Mouse (Mus musculus) kidney, adult 2 months (tissue): Measurements from ENCODE around the gene Trim68. TPM values are rescaled to one million over a fixed set of nuclear protein-coding genes. Genes with fewer than 3 reads are reported as not detected.

Source experiments
- DNase-seq: peaks from one replicate; pipeline ENCODE4 v3.0.0; 2021
- H3K27ac ChIP-seq: fragments of 200-500 bp; 2 replicates; pipeline ENCODE4 v1.5.1; 2012; ENCODE audit warnings: low read depth, low read length, control low read depth, inconsistent platforms; ENCODE audit not compliant: insufficient read depth
- H3K27me3 ChIP-seq: fragments of 200-500 bp; replicated peaks from 2 replicates; pipeline ENCODE4 v1.6.1; 2012; ENCODE audit warnings: mild to moderate bottlenecking, moderate library complexity, low read length, inconsistent platforms; ENCODE audit not compliant: control insufficient read depth, insufficient read depth
- H3K36me3 ChIP-seq: fragments of 200-500 bp; 2 replicates; pipeline ENCODE4 v1.6.1; 2012; ENCODE audit warnings: mild to moderate bottlenecking, moderate library complexity, low read length, inconsistent platforms; ENCODE audit not compliant: control insufficient read depth, insufficient read depth
- H3K4me1 ChIP-seq: fragments of 200-500 bp; 2 replicates; pipeline ENCODE4 v1.6.1; 2011; ENCODE audit warnings: low read length; ENCODE audit not compliant: control insufficient read depth, insufficient read depth
- H3K4me3 ChIP-seq: fragments of 200-500 bp; 2 replicates; pipeline ENCODE4 v1.5.1; 2011; ENCODE audit warnings: mild to moderate bottlenecking, low read depth, low read length, control low read depth; ENCODE audit not compliant: insufficient read depth
- CTCF ChIP-seq: fragments of 200-500 bp; conservative IDR thresholded peaks from 2 replicates; pipeline ENCODE4 v1.5.1; 2011; ENCODE audit warnings: low read depth, mild to moderate bottlenecking, control low read depth, low read length, moderate library complexity, mixed read lengths; ENCODE audit not compliant: insufficient read depth, insufficient read length
- POLR2A ChIP-seq: fragments of 200-500 bp; IDR thresholded peaks from one replicate; pipeline ENCODE4 v1.6.1; 2011; ENCODE audit warnings: low read depth, low read length, control low read depth
- WGBS: fragments of 180-500 bp; shearing (Covaris S2); methylation state at CpG from one replicate; pipeline ENCODE4 v1.1.7; 2018; 5-methylcytosine and 5-hydroxymethylcytosine counted together
- polyA plus RNA-seq: library from polyadenylated mRNA; depleted of rRNA; stranded (reverse); fragments of >200 nt; gene quantifications from 2 replicates; pipeline ENCODE4 v1.2.3, GENCODE M21; 2012; rRNA removed

Gene Trim68
- polyA plus RNA-seq: 9.7 and 11.7 TPM in 2 replicates

DNA sequence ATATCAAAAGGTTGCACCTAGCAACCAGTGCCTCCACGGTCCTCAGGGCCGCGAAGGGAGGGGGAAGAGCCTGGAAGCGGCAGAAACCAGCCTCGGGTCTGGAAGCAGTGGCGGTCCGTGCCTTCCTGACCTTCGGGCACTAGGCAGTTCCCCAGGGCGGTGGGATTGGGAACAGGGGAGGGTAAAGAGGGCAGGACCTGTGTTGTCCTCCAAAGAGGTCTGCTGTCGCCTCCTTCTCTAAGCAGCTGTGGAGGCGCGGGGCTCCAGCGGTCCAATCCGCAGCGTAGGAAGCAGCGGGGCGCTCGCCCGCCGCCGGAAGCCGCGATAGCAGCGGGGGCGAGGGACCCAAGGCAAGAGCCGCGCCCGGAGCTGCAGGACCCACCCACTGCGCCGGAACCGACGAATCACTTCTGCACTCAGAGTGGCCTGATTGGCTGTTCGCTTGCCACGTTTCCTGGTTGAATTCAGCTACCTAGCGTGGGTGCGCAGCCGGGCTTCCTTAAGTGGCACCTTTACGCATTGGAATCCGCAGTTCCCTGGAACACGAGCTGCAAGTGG, at the start of gene Trim68:
Trim68 (minus strand) TSS at position 384 of the 558 bp plus-strand sequence.
- Histone ChIP-seq H3K27me3 (no peaks in the 10 kb centered on the region), H3K4me1 (no peaks in the 10 kb centered on the region), H3K4me3 (peak within 1 kb of the TSS; percentile 94), H3K36me3 (no peaks in the 10 kb centered on the region), H3K27ac (peak within 1 kb of the TSS; percentile 74)
- WGBS: under 1% methylated on average over 40 of the region's 40 CpGs
- no peak for TF ChIP-seq CTCF
- peak; percentile 94 for DNase-seq

DNA sequence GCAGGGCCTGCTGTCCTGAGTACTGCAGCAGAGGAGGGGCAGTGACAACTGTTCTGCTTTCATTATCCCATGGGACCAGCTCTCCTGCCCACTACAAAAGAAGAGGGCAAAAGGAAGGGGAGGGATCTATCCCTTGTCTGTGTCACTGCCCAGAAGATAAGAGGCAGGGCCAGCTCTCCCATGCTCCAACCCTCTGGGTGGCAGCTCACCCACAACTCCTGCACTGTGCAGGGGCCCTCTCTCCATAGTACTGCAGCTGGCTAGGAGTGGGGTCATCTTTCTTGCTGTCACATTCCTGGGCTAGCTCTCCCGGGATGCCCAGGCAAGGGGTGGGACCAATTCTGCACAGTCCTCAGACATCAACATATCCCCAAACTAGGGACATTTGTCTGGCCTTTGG, 46.7 kb upstream of the Trim68 start:
- 19% methylated on average over 1 of the region's 1 CpGs for WGBS
- no peak overlapping the region for H3K4me3 ChIP-seq
- no peak overlapping the region for H3K27ac ChIP-seq
- DNase-seq: no peak
- H3K36me3 ChIP-seq: no peaks in the 10 kb centered on the region
- no peak for TF ChIP-seq POLR2A
- TF ChIP-seq CTCF: no peak
- H3K4me1 ChIP-seq: no peaks in the 10 kb centered on the region
- no peaks in the 10 kb centered on the region for H3K27me3 ChIP-seq

- Histone ChIP-seq H3K4me1 (no peaks in the 10 kb centered on the region), H3K36me3 (no peaks in the 10 kb centered on the region), H3K27me3 (no peaks in the 10 kb centered on the region), H3K4me3 (no peak within 1 kb of the TSS), H3K27ac (no peak within 1 kb of the TSS)
- DNase-seq: no peak
- TF ChIP-seq POLR2A (no peak), CTCF (no peak)
Observed at GRCm38 (mm10) chr7:102727391-102727790, 40.3 kb upstream of the Trim68 start, which contains the start of gene Olfr559. TSS of gene Olfr559 (minus strand) at chr7:102727491.

- Histone ChIP-seq H3K27ac (no peak within 1 kb of the TSS), H3K4me3 (no peak within 1 kb of the TSS), H3K27me3 (no peaks in the 10 kb centered on the region), H3K4me1 (no peaks in the 10 kb centered on the region), H3K36me3 (no peaks in the 10 kb centered on the region)
- TF ChIP-seq CTCF (no peak), POLR2A (no peak)
- WGBS: 40% methylated on average over 1 of the region's 1 CpGs
- no peak for DNase-seq
Observed at GRCm38 (mm10) chr7:102718970-102719369, 31.8 kb upstream of the Trim68 start, which contains the start of gene Olfr33. TSS of gene Olfr33 (minus strand) at chr7:102719070.

- no peak for DNase-seq
- H3K27ac ChIP-seq: no peak within 1 kb of the TSS
- H3K27me3 ChIP-seq: no peaks in the 10 kb centered on the region
- TF ChIP-seq CTCF: no peak
- no peak for TF ChIP-seq POLR2A
- no peaks in the 10 kb centered on the region for H3K4me1 ChIP-seq
- no peaks in the 10 kb centered on the region for H3K36me3 ChIP-seq
- no peak within 1 kb of the TSS for H3K4me3 ChIP-seq
Observed at GRCm38 (mm10) chr7:102701915-102702314, 14.8 kb upstream of the Trim68 start, which contains the start of gene Olfr558. TSS of gene Olfr558 (plus strand) at chr7:102702215.

- no peaks in the 10 kb centered on the region for H3K4me1 ChIP-seq
Observed at GRCm38 (mm10) chr7:102698461-102698860, 11.3 kb upstream of the Trim68 start.

GRCm38 (mm10) chr7:102695358-102696125, 8.4 kb upstream of the Trim68 start, which contains the start of gene Olfr557:
TSS of gene Olfr557 (plus strand) at chr7:102695910.
- Histone ChIP-seq H3K36me3 (no peaks in the 10 kb centered on the region), H3K4me1 (no peaks in the 10 kb centered on the region), H3K27me3 (no peaks in the 10 kb centered on the region), H3K4me3 (no peak within 1 kb of the TSS), H3K27ac (no peak within 1 kb of the TSS)
- 67% methylated on average over 5 of the region's 5 CpGs for WGBS
- DNase-seq: peak; percentile 35
- TF ChIP-seq CTCF: peak; percentile 84
- TF ChIP-seq POLR2A: no peak

More at GRCm38 (mm10) chr7:102698461-102698860, 11.3 kb upstream of the Trim68 start:
- H3K27me3 ChIP-seq: no peaks in the 10 kb centered on the region
- no peaks in the 10 kb centered on the region for H3K36me3 ChIP-seq
- 85% methylated on average over 7 of the region's 7 CpGs for WGBS
- no peak overlapping the region for H3K27ac ChIP-seq
- no peak for TF ChIP-seq CTCF
- TF ChIP-seq POLR2A: no peak
- no peak for DNase-seq
- no peak overlapping the region for H3K4me3 ChIP-seq
